Mouse (Mus musculus): ENCODE data around the gene Cish.

Cish gene

GRCm38 (mm10) chr9:107322461-107323050 is 26.7 kb downstream of the Cish start:
- no peak for DNase-seq (ENCODE audit: low spot score)

- no peak for DNase-seq (ENCODE audit: low spot score)
Measured at GRCm38 (mm10) chr9:107323558-107323957, 27.7 kb downstream of the Cish start.

GRCm38 (mm10) chr9:107324799-107325561 is 29.2 kb downstream of the Cish start:
- DNase-seq (ENCODE audit: low spot score): no peak

DNA sequence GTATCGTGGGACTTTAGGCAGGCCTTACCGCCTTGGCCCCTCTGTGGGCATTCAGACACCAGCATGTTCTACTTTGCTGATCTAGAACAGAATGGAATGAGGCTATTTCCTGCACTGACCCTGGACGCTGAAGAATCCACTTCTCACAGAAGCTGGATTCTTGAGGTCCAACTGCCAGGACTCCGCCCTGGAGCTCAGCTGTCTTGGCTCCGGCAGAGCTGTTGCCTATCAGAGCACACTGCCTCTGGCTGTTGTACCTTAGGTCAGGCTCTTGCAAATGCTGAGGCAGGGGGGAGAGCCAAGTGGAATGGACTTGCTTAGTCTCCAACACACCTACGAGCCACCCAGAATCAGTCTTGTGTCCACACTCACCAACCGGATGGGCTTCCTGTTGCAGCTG is 30.1 kb downstream of the Cish start:
- no peak for DNase-seq (ENCODE audit: low spot score)

DNA sequence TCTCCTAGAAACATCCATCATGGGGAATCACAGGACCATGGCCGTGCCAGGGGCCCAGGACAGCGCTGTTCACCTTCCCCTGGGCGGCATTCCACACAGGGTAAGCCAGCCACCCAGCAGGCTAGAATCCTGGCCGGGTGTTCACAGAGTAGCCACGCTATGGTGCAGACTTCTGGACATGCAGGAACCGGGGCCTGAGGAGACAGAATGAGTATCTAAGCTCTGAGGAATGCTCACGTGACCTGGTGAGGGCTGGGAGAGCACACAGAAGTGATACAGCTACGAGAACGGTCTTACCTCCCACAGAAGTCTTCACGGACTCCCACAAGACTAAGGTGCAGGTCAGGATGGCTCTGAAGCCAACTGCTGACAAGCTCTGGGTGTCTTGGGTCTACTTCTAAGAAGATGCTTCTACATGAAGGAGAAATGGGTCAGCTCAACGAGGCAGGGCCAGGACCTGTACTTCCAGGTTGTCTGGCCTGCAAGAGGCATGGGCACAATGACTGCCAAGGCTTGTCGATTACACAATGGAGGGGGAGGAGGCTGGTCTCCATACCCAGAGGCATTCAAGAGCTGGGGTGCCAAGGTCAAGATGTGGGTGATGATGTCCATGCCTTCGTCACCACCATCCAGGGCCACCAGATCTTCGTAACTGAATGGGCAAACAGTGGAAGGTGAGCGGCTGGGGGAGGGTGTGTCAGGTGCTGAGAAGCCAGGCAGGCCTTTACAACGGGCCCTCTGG is 32.2 kb downstream of the Cish start:
- DNase-seq (ENCODE audit: low spot score): no peak

DNA sequence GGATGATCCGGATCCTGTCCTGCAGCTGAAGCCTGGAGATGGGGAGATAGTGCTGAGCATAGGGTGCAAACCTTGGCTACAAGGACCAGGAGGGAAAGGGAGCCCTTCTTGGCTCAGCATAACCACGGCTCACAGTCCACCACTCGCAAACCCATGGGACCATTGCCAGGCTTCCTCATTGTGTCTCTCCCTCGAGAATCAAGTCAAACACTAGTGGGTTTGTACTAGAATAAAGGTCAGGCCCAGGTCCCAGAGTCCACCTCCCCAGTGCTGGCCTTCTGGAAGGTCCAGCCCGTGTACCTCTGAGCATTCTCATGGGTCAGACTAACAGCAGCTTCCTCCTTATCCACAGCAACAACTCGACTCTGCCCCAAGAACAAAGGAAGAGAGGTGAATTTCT is 35.0 kb downstream of the Cish start:
- DNase-seq (ENCODE audit: low spot score): no peak

- DNase-seq (ENCODE audit: low spot score): no peak
Measured at GRCm38 (mm10) chr9:107333686-107334085, 37.9 kb downstream of the Cish start.

DNA sequence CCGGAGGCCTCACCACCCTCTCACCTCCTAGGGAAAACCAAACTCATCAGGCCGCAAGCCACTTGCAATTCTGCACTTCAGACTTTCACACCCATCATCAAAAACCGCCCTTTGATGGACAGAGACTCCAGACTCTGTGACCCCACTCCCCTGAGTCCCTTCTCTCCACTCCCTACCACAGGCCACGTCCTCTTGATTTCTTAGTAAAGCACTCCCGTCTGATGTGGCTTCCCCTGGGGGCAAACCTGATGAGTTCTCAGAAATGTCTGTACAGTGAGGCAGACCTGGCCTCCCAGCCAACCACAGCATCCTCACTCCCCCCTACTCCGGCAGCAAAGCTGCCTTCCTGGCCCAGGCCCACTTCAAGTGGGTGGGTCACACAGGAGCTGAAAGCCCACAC is 38.5 kb downstream of the Cish start:
- no peak for DNase-seq (ENCODE audit: low spot score)

DNA sequence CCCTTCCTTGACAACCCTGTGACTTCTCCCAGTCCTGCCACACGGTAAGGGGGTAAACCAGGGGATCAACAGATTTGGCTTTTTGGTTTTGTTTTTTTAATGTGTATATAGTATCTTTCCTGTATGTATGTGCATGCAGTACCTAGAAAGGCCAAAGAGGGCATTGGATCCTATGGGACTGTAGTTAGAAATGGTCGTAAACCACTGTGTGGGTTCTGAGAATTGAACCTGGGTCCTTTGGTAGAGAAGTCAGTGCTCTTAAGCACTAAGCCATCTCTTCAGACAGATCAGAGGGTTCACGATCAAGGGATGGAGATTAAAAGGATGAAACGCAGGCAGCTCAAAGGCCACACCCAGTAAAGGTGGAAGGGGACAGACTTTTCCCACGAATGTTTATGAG is 39.2 kb downstream of the Cish start:
- DNase-seq (ENCODE audit: low spot score): no peak

GRCm38 (mm10) chr9:107335909-107336308 is 40.1 kb downstream of the Cish start:
- DNase-seq (ENCODE audit: low spot score): no peak

- no peak for DNase-seq (ENCODE audit: low spot score)
Measured at GRCm38 (mm10) chr9:107336386-107336785, 40.6 kb downstream of the Cish start.

DNA sequence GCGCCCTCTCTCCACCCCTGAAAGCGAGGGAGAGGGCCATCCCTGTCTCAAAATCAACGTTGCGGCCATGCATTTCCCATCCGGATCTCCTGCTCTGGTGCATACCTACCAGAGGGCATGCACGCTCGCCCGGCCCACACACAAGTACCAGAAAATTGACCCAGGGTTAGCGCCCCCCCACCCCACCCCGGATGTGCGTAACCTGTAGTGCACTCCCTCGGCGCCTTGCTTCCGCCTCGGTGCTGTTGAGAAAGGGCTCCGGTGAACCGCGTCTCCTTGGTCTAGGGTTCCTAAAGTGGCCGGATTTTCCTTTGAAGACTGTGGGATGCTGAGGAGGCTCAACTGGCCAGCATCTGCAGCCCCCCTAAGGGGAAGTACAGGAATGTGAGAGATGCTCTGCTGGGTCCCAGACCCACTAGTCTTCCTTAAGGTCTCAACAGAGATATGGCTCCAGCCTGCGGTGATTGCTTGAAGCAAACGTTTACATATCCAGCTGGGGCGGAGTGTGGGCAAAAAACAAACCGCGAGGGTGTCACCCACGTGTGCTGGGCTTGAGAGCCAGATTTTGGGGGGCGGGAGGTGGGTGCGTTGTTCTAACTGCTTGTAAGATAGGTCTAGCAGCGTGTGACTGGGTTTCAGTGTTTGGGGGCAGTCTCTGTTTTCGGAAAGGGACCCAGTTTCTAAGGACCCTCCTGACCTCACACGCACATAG is 42.5 kb downstream of the Cish start, which contains the start of gene Hemk1:
Gene Hemk1 (minus strand): TSS at position 179 of the 712 bp plus-strand sequence.
- DNase-seq (ENCODE audit: low spot score): no peak

DNA sequence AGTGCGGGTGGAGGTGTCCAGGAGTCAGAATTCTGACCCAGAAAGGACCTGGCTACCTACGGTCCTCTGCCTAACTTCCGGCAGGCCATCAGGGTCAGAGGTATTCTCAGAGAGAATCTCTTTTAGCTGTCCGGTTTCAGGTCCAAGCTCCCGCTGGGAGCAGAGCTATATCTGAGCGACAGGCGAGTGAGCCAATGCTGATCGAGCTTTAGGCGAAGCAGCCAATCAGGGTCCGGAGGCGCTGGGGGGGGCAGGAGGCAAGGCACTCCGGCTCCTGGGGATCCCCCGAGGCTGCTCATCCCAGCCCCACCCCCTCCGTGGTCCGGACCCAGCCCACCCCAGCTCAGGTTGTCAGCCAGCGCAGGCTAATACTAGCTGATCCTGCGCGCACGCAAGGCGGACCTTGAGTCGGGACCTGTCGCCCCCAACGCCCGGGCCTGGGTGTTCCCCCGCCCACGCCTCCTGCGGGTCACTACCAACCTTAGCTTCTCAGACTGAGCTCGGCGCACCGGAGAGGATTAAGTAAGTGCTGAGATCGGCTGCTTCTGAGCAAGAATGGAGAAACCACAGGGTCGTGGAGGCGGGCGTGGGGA is 44.5 kb downstream of the Cish start, which contains the start of gene 6430571L13Rik:
Gene 6430571L13Rik (plus strand): TSS at position 336 of the 593 bp plus-strand sequence.
- peak; percentile 88 for DNase-seq (ENCODE audit: low spot score)

DNA sequence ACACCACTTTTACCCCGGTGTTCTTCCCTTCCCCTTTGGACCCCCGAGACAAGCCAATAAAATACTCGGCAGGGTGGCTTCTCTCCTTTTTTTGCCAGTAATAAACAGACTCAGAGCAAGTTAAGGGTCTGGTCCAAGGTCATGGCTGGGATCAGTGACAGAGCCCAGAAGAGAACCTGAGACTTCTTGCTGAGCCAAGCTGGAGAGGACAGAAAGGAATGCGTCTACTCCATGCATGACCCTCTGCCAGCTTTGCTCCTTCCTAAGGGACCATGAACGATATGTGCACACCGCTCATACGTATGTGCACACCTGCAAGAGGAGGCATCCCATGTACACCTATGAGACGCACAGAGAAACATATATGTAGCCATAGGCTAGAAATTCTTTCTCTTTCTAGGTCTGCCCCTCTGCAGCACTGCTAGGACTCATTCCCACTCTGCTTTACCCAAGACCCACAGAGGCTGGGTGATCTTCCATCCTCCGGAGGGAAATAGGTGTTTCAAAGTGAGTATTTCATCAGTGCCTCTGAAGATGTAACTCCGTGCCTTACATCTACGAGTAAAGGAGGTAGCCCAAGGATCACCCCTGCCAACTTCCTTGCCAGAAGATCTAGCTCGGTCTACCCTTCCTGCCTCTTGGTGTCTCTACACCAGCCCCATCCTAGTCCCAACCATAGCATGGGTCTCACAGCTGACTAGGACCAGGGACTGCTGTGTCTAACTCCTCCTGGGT is 45.3 kb downstream of the Cish start:
- no peak for DNase-seq (ENCODE audit: low spot score)

DNA sequence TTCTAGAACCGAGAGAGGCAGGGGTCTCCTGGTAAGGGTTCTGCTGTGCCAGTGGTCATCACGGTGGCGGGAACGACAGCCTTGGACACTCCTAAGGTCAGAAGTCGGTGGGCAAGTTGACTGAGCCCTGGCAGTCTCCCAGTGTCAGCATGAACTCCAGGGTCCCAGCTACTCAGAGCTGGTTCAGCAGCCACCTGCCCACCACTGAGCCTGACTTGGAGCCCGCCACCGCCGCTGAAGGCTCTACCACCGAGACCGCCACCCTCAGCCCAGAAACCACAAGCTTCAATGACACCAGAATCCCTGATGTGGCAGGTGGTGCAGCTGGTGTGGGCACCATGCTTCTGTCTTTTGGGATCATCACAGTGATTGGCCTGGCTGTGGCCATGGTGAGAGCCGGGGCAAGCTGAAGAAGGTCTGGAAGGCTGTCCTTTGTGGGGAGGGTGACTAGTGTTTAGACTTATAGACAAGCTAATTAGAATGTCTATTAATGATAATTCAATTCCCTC is 46.4 kb downstream of the Cish start:
- no peak for DNase-seq (ENCODE audit: low spot score)

GRCm38 (mm10) chr9:107343146-107343943 is 47.5 kb downstream of the Cish start:
- no peak for DNase-seq (ENCODE audit: low spot score)

DNA sequence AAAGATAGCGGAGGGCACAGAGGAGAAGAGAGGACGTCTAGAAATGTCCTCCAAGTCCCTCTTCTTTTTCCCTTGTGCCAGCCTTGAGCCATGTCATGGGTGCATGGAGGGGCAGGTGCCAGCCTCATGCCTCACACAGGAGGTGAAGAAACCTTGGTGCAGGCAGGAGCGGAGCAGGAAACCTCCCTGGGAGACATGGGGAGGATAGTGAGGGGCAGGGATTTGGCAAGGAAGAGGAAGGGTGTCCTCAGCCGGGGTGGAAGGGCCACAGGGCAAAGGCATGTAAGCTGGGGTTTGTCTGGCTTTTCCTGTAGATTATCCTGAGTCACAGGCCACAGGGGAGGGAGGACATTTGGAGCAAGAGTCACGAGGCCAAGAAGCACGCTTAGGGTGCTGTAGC is 48.2 kb downstream of the Cish start:
- DNase-seq (ENCODE audit: low spot score): no peak

GRCm38 (mm10) chr9:107346081-107346480 is 50.3 kb downstream of the Cish start:
- DNase-seq (ENCODE audit: low spot score): no peak

GRCm38 (mm10) chr9:107347586-107348183 is 51.9 kb downstream of the Cish start:
- DNase-seq (ENCODE audit: low spot score): no peak

DNA sequence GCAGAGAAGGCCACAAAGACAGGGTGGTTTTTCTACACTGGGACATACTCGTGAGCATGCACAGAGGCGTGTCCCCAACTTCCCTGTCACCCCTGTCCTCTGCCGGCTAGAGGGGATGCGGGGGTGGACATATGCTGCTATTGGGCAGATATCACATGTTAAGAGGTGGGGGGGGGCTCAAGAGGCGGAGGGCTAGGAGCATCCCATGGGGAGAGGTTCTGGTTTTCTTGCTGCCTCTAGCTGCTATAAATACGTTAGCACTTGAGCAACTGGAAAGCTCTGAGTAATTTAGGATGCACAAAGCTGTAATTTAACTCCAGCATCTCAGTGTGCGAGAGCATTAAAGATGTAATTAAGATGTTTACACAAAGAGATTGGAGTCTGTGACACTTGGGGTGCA is 53.5 kb downstream of the Cish start:
- no peak for DNase-seq (ENCODE audit: low spot score)

All from urinary bladder, postnatal 10 days (tissue).